Mouse (Mus musculus): Measurements from ENCODE around the gene Adgrf4. TPM values are rescaled to one million over a fixed set of nuclear protein-coding genes. Genes with fewer than 3 reads are reported as not detected.
A peak's percentile ranks its signal among the peaks of the same experiment; 100 is the strongest.

Adgrf4 gene
- polyA plus RNA-seq, 1 experiment from 2014 or later: not detected

GRCm38 (mm10) chr17:42702198-42702597 lies 10.1 kb upstream of the Adgrf4 start:
- H3K27me3 ChIP-seq (replicated peaks; ENCODE audit: insufficient read depth, low read length): no peaks in the 10 kb centered on the region
- WGBS: 88% methylated on average over 9 of the region's 9 CpGs
- no peak for DNase-seq (ENCODE audit: low spot score)
- TF ChIP-seq EP300 (IDR thresholded peaks at IDR 0.05): no peak
- no peak for TF ChIP-seq CTCF (IDR thresholded peaks at IDR 0.05)
- H3K9ac ChIP-seq (replicated peaks; ENCODE audit: low read depth): no peak overlapping the region
- no peak overlapping the region for H3K4me2 ChIP-seq (replicated peaks; ENCODE audit: low read depth, low read length)
- H3K4me3 ChIP-seq (ENCODE audit: low read depth, low read length): no peak overlapping the region
- ATAC-seq: no peak
- no peaks in the 10 kb centered on the region for H3K4me1 ChIP-seq (ENCODE audit: insufficient read depth, low read depth, low read length)
- no peaks in the 10 kb centered on the region for H3K36me3 ChIP-seq (ENCODE audit: insufficient read depth, low read length)
- H3K27ac ChIP-seq (ENCODE audit: low read length): no peak overlapping the region
- no peaks in the 10 kb centered on the region for H3K9me3 ChIP-seq (ENCODE audit: low read length)

- DNase-seq (ENCODE audit: low spot score): no peak
- 75% methylated on average over 4 of the region's 4 CpGs for WGBS
- ATAC-seq: no peak
Measured at GRCm38 (mm10) chr17:42694730-42695129, 2.6 kb upstream of the Adgrf4 start.

GRCm38 (mm10) chr17:42690531-42690930 lies 1.6 kb downstream of the Adgrf4 start:
- H3K27ac ChIP-seq (ENCODE audit: low read length): no peak overlapping the region
- ATAC-seq: no peak
- no peaks in the 10 kb centered on the region for H3K9me3 ChIP-seq (ENCODE audit: low read length)
- TF ChIP-seq EP300 (IDR thresholded peaks at IDR 0.05) (no peak), CTCF (IDR thresholded peaks at IDR 0.05) (no peak)
- H3K9ac ChIP-seq (replicated peaks; ENCODE audit: low read depth): no peak overlapping the region
- no peak overlapping the region for H3K4me2 ChIP-seq (replicated peaks; ENCODE audit: low read depth, low read length)
- H3K27me3 ChIP-seq (replicated peaks; ENCODE audit: insufficient read depth, low read length): no peaks in the 10 kb centered on the region
- no peak overlapping the region for H3K4me3 ChIP-seq (ENCODE audit: low read depth, low read length)
- WGBS: 82% methylated on average over 8 of the region's 8 CpGs
- no peak for DNase-seq (ENCODE audit: low spot score)
- H3K36me3 ChIP-seq (ENCODE audit: insufficient read depth, low read length): no peaks in the 10 kb centered on the region
- H3K4me1 ChIP-seq (ENCODE audit: insufficient read depth, low read depth, low read length): no peaks in the 10 kb centered on the region

More at GRCm38 (mm10) chr17:42694730-42695129, 2.6 kb upstream of the Adgrf4 start:
- no peak overlapping the region for H3K4me2 ChIP-seq (replicated peaks; ENCODE audit: low read depth, low read length)
- H3K27me3 ChIP-seq (replicated peaks; ENCODE audit: insufficient read depth, low read length): no peaks in the 10 kb centered on the region
- H3K9ac ChIP-seq (replicated peaks; ENCODE audit: low read depth): no peak overlapping the region
- no peaks in the 10 kb centered on the region for H3K9me3 ChIP-seq (ENCODE audit: low read length)
- TF ChIP-seq CTCF (IDR thresholded peaks at IDR 0.05): no peak
- no peak for TF ChIP-seq EP300 (IDR thresholded peaks at IDR 0.05)
- no peaks in the 10 kb centered on the region for H3K4me1 ChIP-seq (ENCODE audit: insufficient read depth, low read depth, low read length)
- no peaks in the 10 kb centered on the region for H3K36me3 ChIP-seq (ENCODE audit: insufficient read depth, low read length)
- no peak overlapping the region for H3K27ac ChIP-seq (ENCODE audit: low read length)
- H3K4me3 ChIP-seq (ENCODE audit: low read depth, low read length): no peak overlapping the region

GRCm38 (mm10) chr17:42658634-42659422 lies 33.3 kb downstream of the Adgrf4 start:
- TF ChIP-seq EP300 (IDR thresholded peaks at IDR 0.05) (no peak), CTCF (IDR thresholded peaks at IDR 0.05) (peak; percentile 93)
- Histone ChIP-seq H3K9ac (replicated peaks; ENCODE audit: low read depth) (no peak overlapping the region), H3K9me3 (ENCODE audit: low read length) (no peaks in the 10 kb centered on the region), H3K4me2 (replicated peaks; ENCODE audit: low read depth, low read length) (no peak overlapping the region), H3K27me3 (replicated peaks; ENCODE audit: insufficient read depth, low read length) (no peaks in the 10 kb centered on the region), H3K36me3 (ENCODE audit: insufficient read depth, low read length) (no peaks in the 10 kb centered on the region), H3K4me1 (ENCODE audit: insufficient read depth, low read depth, low read length) (no peaks in the 10 kb centered on the region), H3K27ac (ENCODE audit: low read length) (no peak overlapping the region), H3K4me3 (ENCODE audit: low read depth, low read length) (no peak overlapping the region)
- peak; percentile 63 for DNase-seq (ENCODE audit: low spot score)
- ATAC-seq: peak; percentile 55; the same call in 1 of the 2 replicates
- WGBS: 12% methylated on average over 14 of the region's 14 CpGs

GRCm38 (mm10) chr17:42643416-42643815 lies 48.7 kb downstream of the Adgrf4 start:
- no peak for ATAC-seq
- Histone ChIP-seq H3K4me2 (replicated peaks; ENCODE audit: low read depth, low read length) (no peak overlapping the region), H3K27me3 (replicated peaks; ENCODE audit: insufficient read depth, low read length) (no peaks in the 10 kb centered on the region), H3K9me3 (ENCODE audit: low read length) (no peaks in the 10 kb centered on the region), H3K9ac (replicated peaks; ENCODE audit: low read depth) (no peak overlapping the region), H3K4me1 (ENCODE audit: insufficient read depth, low read depth, low read length) (no peaks in the 10 kb centered on the region), H3K4me3 (ENCODE audit: low read depth, low read length) (no peak overlapping the region), H3K27ac (ENCODE audit: low read length) (no peak overlapping the region), H3K36me3 (ENCODE audit: insufficient read depth, low read length) (no peaks in the 10 kb centered on the region)
- no peak for TF ChIP-seq CTCF (IDR thresholded peaks at IDR 0.05)
- no peak for TF ChIP-seq EP300 (IDR thresholded peaks at IDR 0.05)
- WGBS: 79% methylated on average over 3 of the region's 3 CpGs
- DNase-seq (ENCODE audit: low spot score): no peak

GRCm38 (mm10) chr17:42630206-42630605 lies 61.9 kb downstream of the Adgrf4 start:
- Histone ChIP-seq H3K9me3 (ENCODE audit: low read length) (no peaks in the 10 kb centered on the region), H3K27me3 (replicated peaks; ENCODE audit: insufficient read depth, low read length) (no peaks in the 10 kb centered on the region), H3K36me3 (ENCODE audit: insufficient read depth, low read length) (no peaks in the 10 kb centered on the region), H3K9ac (replicated peaks; ENCODE audit: low read depth) (no peak overlapping the region), H3K4me1 (ENCODE audit: insufficient read depth, low read depth, low read length) (no peaks in the 10 kb centered on the region), H3K4me2 (replicated peaks; ENCODE audit: low read depth, low read length) (no peak overlapping the region), H3K27ac (ENCODE audit: low read length) (no peak overlapping the region), H3K4me3 (ENCODE audit: low read depth, low read length) (no peak overlapping the region)
- WGBS: 87% methylated on average over 2 of the region's 2 CpGs
- DNase-seq (ENCODE audit: low spot score) (no peak), ATAC-seq (no peak)
- TF ChIP-seq CTCF (IDR thresholded peaks at IDR 0.05) (no peak), EP300 (IDR thresholded peaks at IDR 0.05) (no peak)
